Mouse (Mus musculus) liver, postnatal 0 days (tissue): ENCODE data around the gene Tll2. TPM values are rescaled to one million over a fixed set of nuclear protein-coding genes. Genes with fewer than 3 reads are reported as not detected.

Source experiments
- ATAC-seq: fragments of 200-750 bp; cut with Nextera tagmentation; 2 replicates; pipeline ENCODE4 v1.8.0; 2017; ENCODE audit warnings: mild to moderate bottlenecking, moderate library complexity
- DNase-seq: peaks from one replicate; pipeline ENCODE4 v3.0.0-alpha.2; 2016
- H3K27ac ChIP-seq: fragments of 300-500 bp; sonication (generic); 2 replicates; pipeline ENCODE4 v1.5.1; 2014; ENCODE audit warnings: antibody characterized with exemption, moderate library complexity, mild to moderate bottlenecking, low read depth
- H3K27me3 ChIP-seq: fragments of 300-500 bp; sonication (generic); 2 replicates; pipeline ENCODE4 v1.6.1; 2014; ENCODE audit warnings: low read length, control low read depth, mixed read lengths; ENCODE audit not compliant: insufficient read depth
- H3K36me3 ChIP-seq: fragments of 300-500 bp; sonication (generic); replicated peaks from 2 replicates; pipeline ENCODE4 v1.6.1; 2014; ENCODE audit warnings: mild to moderate bottlenecking, control low read depth, low read length, moderate library complexity, mixed read lengths; ENCODE audit not compliant: insufficient read depth
- H3K4me1 ChIP-seq: fragments of 300-500 bp; sonication (generic); 2 replicates; pipeline ENCODE4 v1.6.1; 2014; ENCODE audit warnings: antibody characterized with exemption, mild to moderate bottlenecking, control low read depth; ENCODE audit not compliant: insufficient read depth
- H3K4me2 ChIP-seq: fragments of 300-500 bp; sonication (generic); 2 replicates; pipeline ENCODE4 v1.6.1; 2014; ENCODE audit warnings: low read depth, mild to moderate bottlenecking, low read length, moderate library complexity, mixed read lengths
- H3K4me3 ChIP-seq: fragments of 300-500 bp; sonication (generic); 2 replicates; pipeline ENCODE4 v1.5.1; 2014; ENCODE audit warnings: low read depth, low read length
- H3K9ac ChIP-seq: fragments of 300-500 bp; sonication (generic); replicated peaks from 2 replicates; pipeline ENCODE4 v1.6.1; 2014; ENCODE audit warnings: mild to moderate bottlenecking, moderate library complexity
- H3K9me3 ChIP-seq: fragments of 300-500 bp; sonication (generic); 2 replicates; pipeline ENCODE4 v1.6.1; 2016; ENCODE audit warnings: mild to moderate bottlenecking, control low read depth, low read length, mixed read lengths
- CTCF ChIP-seq: sonication (generic); IDR thresholded peaks from 2 replicates; pipeline ENCODE4 v1.5.1; 2016; ENCODE audit warnings: antibody characterized with exemption, low read depth
- EP300 ChIP-seq: IDR thresholded peaks from 2 replicates; pipeline ENCODE4 v1.6.1; 2016; ENCODE audit warnings: antibody characterized with exemption, low read depth, mild to moderate bottlenecking
- WGBS: fragments of 180-500 bp; shearing (Covaris S2); extraction: QIAGEN DNeasy Blood & Tissue Kit; methylation state at CpG from one replicate; pipeline ENCODE4 v1.1.7; 2014; ENCODE audit not compliant: insufficient replicate concordance; 5-methylcytosine and 5-hydroxymethylcytosine counted together
- polyA plus RNA-seq: library from polyadenylated mRNA; unstranded; fragments of >200 nt; fragmentation: Nextera tagmentation; extraction: Ambion mirVana; gene quantifications from 2 replicates; pipeline ENCODE4 v1.2.1, GENCODE M21; 2015

The Tll2 gene
- polyA plus RNA-seq, 1 experiment from 2014 or later: not detected

GRCm38 (mm10) chr19:41165144-41165913 lies 41.3 kb downstream of the Tll2 start:
- WGBS: 69% methylated on average over 14 of the region's 14 CpGs
- Histone ChIP-seq H3K4me3 (no peak overlapping the region), H3K27me3 (no peaks in the 10 kb centered on the region), H3K9me3 (no peaks in the 10 kb centered on the region), H3K4me1 (no peaks in the 10 kb centered on the region), H3K4me2 (no peak overlapping the region), H3K27ac (no peak overlapping the region), H3K36me3 (no peaks in the 10 kb centered on the region), H3K9ac (no peak overlapping the region)
- TF ChIP-seq EP300 (no peak), CTCF (no peak)
- no peak for ATAC-seq
- no peak for DNase-seq

- H3K27me3 ChIP-seq: no peaks in the 10 kb centered on the region
- H3K9ac ChIP-seq: no peak overlapping the region
- no peak for TF ChIP-seq CTCF
- no peak for TF ChIP-seq EP300
- no peak overlapping the region for H3K27ac ChIP-seq
- no peak overlapping the region for H3K4me3 ChIP-seq
- no peak for ATAC-seq
- H3K4me1 ChIP-seq: no peaks in the 10 kb centered on the region
- H3K4me2 ChIP-seq: no peak overlapping the region
- no peaks in the 10 kb centered on the region for H3K36me3 ChIP-seq
- no peaks in the 10 kb centered on the region for H3K9me3 ChIP-seq
- WGBS: 77% methylated on average over 10 of the region's 10 CpGs
- DNase-seq: no peak
Observed at GRCm38 (mm10) chr19:41164447-41165095, 42.1 kb downstream of the Tll2 start.

- Histone ChIP-seq H3K4me2 (no peak overlapping the region), H3K4me3 (no peak overlapping the region), H3K36me3 (no peaks in the 10 kb centered on the region), H3K9me3 (no peaks in the 10 kb centered on the region), H3K27ac (no peak overlapping the region), H3K4me1 (no peaks in the 10 kb centered on the region), H3K9ac (no peak overlapping the region), H3K27me3 (no peaks in the 10 kb centered on the region)
- no peak for DNase-seq
- TF ChIP-seq CTCF (no peak), EP300 (no peak)
- WGBS: 60% methylated on average over 14 of the region's 14 CpGs
- ATAC-seq: no peak
Observed at GRCm38 (mm10) chr19:41160388-41160787, 46.2 kb downstream of the Tll2 start.

GRCm38 (mm10) chr19:41154681-41155080 lies 52.0 kb downstream of the Tll2 start:
- no peak overlapping the region for H3K4me3 ChIP-seq
- TF ChIP-seq CTCF (no peak), EP300 (no peak)

GRCm38 (mm10) chr19:41152462-41152861 lies 54.2 kb downstream of the Tll2 start:
- H3K4me3 ChIP-seq: no peak overlapping the region
- H3K27me3 ChIP-seq: no peaks in the 10 kb centered on the region
- no peaks in the 10 kb centered on the region for H3K36me3 ChIP-seq
- DNase-seq (no peak), ATAC-seq (no peak)
- H3K27ac ChIP-seq: no peak overlapping the region
- H3K4me2 ChIP-seq: no peak overlapping the region
- TF ChIP-seq CTCF: no peak
- TF ChIP-seq EP300: no peak
- H3K4me1 ChIP-seq: no peaks in the 10 kb centered on the region
- no peaks in the 10 kb centered on the region for H3K9me3 ChIP-seq
- WGBS: 76% methylated on average over 4 of the region's 4 CpGs
- H3K9ac ChIP-seq: no peak overlapping the region

More at GRCm38 (mm10) chr19:41154681-41155080, 52.0 kb downstream of the Tll2 start:
- Histone ChIP-seq H3K4me1 (no peaks in the 10 kb centered on the region), H3K4me2 (no peak overlapping the region), H3K36me3 (no peaks in the 10 kb centered on the region), H3K9me3 (no peaks in the 10 kb centered on the region), H3K27me3 (no peaks in the 10 kb centered on the region), H3K27ac (no peak overlapping the region), H3K9ac (no peak overlapping the region)
- DNase-seq (no peak), ATAC-seq (no peak)
- WGBS: 67% methylated on average over 7 of the region's 7 CpGs

- Histone ChIP-seq H3K4me1 (no peaks in the 10 kb centered on the region), H3K9me3 (no peaks in the 10 kb centered on the region), H3K27ac (no peak overlapping the region), H3K4me2 (no peak overlapping the region), H3K27me3 (no peaks in the 10 kb centered on the region), H3K4me3 (no peak overlapping the region), H3K36me3 (no peaks in the 10 kb centered on the region), H3K9ac (no peak overlapping the region)
- DNase-seq (no peak), ATAC-seq (no peak)
- TF ChIP-seq EP300 (no peak), CTCF (no peak)
- WGBS: 74% methylated on average over 3 of the region's 3 CpGs
Observed at GRCm38 (mm10) chr19:41152016-41152370, 54.6 kb downstream of the Tll2 start.
